Mouse (Mus musculus): ENCODE results near the gene Degs1.

- TF ChIP-seq CTCF (IDR thresholded peaks at IDR 0.05; ENCODE audit: insufficient read depth, low read depth, low read length) (no peak), POLR2A (IDR thresholded peaks at IDR 0.05; ENCODE audit: insufficient read depth, low read depth, low read length) (no peak)
These were observed 43.3 kb upstream of the Degs1 start for GRCm38 (mm10) chr1:182325919-182326318.
